Mouse (Mus musculus): Measurements from ENCODE around the gene Pxmp4.

Pxmp4 gene

DNA sequence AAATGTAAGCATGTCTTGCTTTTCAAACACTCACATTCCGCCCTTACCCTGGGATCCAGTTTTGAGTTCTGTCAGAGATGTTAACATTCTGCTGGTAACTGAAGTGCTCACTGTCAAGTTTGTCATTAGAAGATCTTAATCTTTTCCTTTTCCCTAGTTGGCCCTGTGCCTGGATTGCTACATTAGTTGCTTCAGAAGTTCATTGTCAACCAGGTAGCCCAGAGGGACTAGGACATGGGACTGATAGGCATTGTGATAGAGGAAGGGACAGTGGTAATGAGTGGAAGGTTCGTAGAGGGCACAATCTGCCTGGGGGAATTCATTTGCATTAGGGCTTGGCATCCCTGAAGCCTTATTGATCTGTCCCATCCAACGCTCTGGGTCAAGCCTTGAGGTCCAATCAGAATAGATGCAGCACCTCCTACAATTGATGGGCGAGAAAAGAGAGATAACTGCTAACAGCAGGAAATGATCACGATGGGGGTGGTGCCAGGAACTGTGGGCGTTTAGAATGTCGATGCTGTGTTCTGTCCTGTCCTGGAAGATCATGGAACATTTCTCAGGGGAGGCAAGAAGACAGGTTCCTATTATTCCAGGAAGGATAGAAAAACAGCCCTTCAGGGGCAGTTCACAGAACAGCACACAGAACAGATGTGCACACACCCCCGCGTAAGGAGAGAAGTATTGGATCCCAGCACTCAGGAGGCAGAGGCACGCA is 5.7 kb upstream of the Pxmp4 start:
- DNase-seq, result no peak

- no peak for DNase-seq
Observed at GRCm38 (mm10) chr2:154606965-154607364, 3.5 kb upstream of the Pxmp4 start.

DNA sequence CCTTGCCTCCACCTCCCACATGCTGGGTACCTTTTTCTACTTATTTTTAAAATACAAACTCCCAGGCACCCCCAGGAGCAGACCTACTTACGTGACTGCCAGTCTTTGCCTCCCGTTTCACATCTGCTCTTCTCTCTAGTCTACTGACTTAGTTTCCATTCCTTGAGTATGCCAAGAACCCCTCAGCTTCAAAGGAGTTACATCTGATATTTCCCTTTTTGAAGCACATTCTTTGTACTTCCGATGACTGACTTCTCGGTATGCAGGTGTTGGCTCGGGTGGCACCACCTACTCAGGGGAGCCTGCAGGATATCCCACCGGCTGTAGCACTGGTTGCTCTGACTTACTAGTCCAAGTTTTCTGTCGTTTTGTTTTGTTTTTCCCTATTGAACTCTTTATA is 648 bp upstream of the Pxmp4 start:
- no peak for DNase-seq

- no peak for DNase-seq
Observed at GRCm38 (mm10) chr2:154603007-154603637, 386 bp downstream of the Pxmp4 start.

DNA sequence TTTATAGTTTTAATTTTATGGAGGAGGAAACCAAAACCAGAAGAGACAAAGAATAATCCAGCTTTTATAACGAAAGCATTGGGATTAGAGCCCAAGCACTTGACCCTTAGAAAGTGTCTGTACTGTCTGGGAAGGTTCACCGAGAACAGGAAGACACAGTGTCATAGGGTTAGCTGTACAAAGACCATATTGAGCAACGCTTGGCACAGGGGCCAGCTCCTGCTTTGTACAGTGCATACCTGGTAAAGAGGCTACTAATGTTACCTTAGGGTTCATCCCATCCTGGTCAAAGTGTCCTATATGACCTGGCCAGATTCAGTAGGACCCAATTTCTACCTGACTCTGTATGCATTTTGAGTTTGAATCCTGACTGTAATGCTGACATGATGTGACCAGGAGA is 2.2 kb downstream of the Pxmp4 start:
- DNase-seq, result no peak

GRCm38 (mm10) chr2:154600586-154600985 is 2.9 kb downstream of the Pxmp4 start:
- DNase-seq, result no peak

- no peak for DNase-seq
Observed at GRCm38 (mm10) chr2:154597399-154597798, 6.1 kb downstream of the Pxmp4 start.

GRCm38 (mm10) chr2:154595775-154596174 is 7.7 kb downstream of the Pxmp4 start:
- no peak for DNase-seq

GRCm38 (mm10) chr2:154593025-154593424 is 10.5 kb downstream of the Pxmp4 start:
- no peak for DNase-seq

DNA sequence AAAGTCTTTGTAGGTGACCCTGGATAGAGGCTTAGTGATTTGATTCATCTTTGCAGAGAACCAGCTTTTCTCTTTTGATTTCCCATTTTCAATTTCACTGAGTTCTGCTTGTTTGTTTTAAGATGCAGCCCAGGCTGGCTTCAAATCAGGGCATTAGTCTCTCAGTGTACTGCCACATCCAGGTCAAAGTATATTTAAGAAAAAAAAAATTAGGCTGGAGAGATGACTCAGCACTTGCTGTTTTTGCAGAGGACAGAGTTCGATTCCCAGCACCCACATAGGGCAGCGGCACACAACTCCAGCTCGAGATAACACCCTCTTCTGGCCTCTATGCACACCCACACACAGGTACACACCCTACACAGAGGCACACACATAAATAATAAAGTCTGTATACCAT is 12.3 kb downstream of the Pxmp4 start:
- no peak for DNase-seq

- DNase-seq, result no peak
Observed at GRCm38 (mm10) chr2:154589051-154589450, 14.5 kb downstream of the Pxmp4 start.

- no peak for DNase-seq
Observed at GRCm38 (mm10) chr2:154586405-154586804, 17.1 kb downstream of the Pxmp4 start.

DNA sequence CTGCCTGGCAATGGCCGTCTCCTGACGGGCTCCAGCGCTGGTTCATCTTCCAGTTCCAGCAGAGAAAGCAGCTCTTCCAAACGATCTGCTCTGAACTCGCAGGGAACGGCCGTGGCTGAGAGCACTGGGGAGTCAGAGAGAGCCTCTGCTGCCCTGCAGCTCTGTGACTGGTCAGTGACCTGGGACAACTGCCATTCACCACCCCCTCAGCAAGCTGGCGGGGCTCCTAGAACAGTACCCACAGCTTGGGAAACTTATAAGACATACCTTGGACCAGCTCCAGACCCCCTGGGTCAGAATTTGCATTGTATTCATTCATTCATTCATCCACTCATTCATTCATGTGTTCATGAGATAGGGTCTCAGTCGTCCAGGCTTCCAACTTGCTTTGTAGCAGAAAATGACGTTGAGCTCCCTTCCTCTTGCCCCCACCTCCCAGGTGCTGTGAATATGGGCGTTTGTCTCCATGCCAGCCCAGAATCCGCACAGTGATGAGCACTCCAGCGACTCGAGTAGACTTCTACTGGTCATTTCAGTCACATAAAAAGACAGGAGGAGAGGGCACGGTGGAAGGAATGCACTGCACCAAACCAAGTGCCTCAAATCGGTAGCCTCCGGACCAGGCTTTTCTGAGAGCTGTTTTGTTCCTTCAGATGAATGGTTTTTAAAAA is 18.4 kb downstream of the Pxmp4 start:
- DNase-seq, result no peak

DNA sequence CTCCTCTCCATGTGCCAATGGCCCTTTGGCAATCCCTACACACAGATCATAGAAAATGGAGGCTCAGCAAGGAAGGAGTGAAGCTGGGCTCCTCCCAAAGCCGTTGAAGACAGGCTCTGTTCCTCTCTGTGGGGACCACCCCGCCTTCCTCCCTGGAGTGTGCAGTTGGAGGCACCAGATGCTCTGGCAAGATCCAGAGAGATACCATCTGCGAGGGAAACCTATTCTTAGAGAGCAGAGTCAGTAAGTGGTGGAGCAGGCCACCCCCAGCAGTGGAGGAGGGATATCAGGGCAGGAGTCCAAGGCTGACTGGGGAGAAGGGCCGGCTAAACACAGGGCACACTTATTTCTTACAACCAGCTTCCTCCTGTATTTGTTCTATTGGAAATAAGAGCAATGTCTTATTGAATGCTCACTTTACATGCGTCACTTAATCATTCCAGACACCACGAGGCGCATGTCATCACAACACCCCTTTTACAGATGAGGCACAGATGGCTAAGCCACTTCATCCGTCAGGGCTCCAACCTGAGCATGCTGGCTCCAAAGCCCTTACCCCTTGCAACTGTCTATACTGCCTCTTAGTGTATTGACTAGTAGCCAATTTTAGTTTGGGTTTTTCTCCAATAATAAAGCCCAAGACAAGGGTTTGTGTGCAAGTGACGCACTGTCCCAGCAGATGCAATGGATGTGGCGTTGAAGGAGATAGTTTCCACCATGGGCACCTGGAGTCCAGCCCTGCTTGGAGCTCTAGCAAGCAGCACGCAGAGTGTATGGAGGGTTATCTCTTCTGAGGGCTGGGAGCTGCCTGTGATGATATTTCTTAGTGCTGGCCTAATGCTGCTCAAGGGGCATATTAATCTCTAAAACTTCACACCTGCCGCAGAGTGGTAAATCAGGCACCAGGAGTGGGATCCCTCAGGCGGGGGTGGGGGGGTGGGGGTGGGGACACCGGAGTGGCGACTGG is 19.3 kb downstream of the Pxmp4 start:
- peak; percentile 90 for DNase-seq

GRCm38 (mm10) chr2:154581421-154581820 is 22.1 kb downstream of the Pxmp4 start:
- no peak for DNase-seq

DNA sequence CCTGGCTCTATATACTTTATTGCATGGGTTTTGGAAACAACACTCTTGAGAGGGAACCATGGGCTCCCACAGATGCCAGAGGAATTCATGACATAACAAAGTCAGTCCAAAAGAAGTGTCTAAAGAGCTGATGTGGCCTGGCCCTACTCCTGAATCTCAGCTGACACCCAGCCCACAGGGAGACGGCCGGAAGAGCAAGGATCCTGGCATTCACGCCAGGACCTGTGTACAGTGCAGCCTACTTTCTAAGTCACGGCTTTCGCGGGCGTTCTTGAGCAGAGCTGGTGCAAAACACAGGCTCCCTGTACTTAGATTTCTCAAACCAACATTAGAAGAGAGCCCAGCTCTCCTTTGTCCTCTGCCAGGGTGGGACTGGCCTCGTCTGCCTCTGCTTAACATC is 22.9 kb downstream of the Pxmp4 start:
- DNase-seq, result no peak

- no peak for DNase-seq
Observed at GRCm38 (mm10) chr2:154577744-154578067, 25.8 kb downstream of the Pxmp4 start.

DNA sequence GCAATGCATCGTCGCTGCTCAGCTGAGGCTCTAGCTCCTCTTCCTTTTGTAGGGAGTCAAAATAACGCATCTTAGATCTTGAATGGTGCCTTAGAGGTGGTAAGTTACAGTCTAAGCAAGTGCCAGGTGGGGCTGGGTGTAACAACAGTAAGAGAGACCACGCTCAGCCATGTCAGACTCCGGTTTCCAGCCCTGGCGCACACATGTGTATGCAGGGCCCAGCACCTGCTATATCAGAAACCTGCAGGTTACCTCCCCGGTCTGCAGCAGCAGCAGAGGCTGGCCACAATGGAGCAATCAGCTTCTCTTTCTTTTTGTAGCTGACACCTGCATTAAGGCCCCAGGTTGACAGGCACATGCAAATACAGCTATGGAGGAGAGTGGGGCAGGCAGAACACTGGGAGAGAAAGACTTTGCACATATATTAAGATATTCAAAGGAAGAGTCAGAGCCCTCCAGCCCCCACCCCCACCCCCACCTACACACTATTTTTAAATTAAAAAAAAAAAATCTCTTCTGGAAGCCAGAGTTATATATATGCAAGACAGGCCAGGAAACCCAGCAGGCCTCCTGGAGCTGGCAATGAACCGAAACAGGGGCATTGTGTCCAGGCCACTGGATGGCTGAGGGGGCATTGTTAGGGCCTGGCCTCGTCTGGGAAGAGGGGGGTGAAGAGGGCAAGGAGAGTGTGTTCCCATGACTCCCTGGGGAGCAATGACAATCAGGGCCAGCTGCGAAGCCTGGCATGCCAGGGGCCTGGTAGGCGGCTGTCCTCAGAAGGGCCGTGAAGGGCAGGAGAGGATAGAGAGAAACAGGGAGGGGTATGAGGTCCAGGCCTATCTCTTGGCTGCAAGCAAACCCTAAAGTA is 26.4 kb downstream of the Pxmp4 start:
- no peak for DNase-seq

DNA sequence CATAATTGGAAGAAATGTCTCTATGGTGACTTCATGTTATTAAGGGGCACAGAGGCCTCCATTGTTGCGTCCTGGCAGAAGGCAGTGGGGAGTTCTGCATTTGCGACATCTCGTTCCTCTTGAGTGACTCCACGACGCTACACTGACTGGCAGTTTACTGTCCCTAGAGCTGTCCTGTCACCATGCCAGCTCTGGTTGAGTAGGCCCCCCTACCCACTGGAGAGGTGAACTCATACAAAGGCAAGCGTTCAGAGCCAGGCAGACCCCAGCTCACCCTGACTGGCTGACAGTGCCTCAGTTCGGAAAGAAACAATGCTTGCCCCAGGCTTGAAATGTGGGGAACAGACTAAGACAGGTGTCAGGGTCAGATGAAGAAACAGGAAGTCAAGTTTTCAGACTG is 29.2 kb downstream of the Pxmp4 start:
- no peak for DNase-seq

GRCm38 (mm10) chr2:154572996-154573395 is 30.5 kb downstream of the Pxmp4 start:
- no peak for DNase-seq

DNA sequence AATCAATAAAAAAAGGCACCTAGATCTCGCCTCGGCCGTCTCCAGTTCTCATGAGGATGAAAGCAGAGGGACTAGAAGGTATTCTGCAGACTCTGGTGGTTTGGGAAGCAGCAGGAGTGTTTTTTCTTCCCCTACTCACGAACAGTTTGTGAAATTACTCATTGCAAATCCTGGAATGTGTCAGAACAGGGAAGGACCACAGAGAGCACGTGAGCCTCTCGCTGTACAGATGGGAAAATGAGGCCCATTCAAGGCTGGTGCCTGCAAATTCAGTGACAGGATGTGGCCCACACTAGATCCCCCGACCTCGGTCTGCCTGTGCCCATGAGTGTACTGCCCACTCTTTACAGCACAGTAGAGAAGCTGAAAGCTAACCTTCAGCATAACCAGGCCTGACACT is 31.5 kb downstream of the Pxmp4 start:
- no peak for DNase-seq

- no peak for DNase-seq
Observed at GRCm38 (mm10) chr2:154571266-154571665, 32.2 kb downstream of the Pxmp4 start.

Data from cerebellum, adult 9-10 months (tissue).